Mouse (Mus musculus) urinary bladder, postnatal 10 days (tissue): ENCODE measurements around the gene 4931406C07Rik.
"Not testable (repeated sequence)": the region's sequence is repeated elsewhere in the genome, so short reads cannot be mapped to it uniquely, and the experiment has no call there.

ENCODE experiments used
- DNase-seq: peaks from one replicate; pipeline ENCODE4 v3.0.0; 2022; ENCODE audit warnings: low spot score

The 4931406C07Rik gene

GRCm38 (mm10) chr9:15306398-15307119, at the start of gene 4931406C07Rik:
Gene 4931406C07Rik, minus strand, starts transcription at chr9:15306448.
- peak; percentile 13 for DNase-seq

GRCm38 (mm10) chr9:15349925-15350324, 43.7 kb upstream of the 4931406C07Rik start:
- DNase-seq = no peak

GRCm38 (mm10) chr9:15337776-15338175, 31.5 kb upstream of the 4931406C07Rik start:
- DNase-seq = no peak

- no peak for DNase-seq
Observed at GRCm38 (mm10) chr9:15318170-15318742, 12.0 kb upstream of the 4931406C07Rik start.

DNA sequence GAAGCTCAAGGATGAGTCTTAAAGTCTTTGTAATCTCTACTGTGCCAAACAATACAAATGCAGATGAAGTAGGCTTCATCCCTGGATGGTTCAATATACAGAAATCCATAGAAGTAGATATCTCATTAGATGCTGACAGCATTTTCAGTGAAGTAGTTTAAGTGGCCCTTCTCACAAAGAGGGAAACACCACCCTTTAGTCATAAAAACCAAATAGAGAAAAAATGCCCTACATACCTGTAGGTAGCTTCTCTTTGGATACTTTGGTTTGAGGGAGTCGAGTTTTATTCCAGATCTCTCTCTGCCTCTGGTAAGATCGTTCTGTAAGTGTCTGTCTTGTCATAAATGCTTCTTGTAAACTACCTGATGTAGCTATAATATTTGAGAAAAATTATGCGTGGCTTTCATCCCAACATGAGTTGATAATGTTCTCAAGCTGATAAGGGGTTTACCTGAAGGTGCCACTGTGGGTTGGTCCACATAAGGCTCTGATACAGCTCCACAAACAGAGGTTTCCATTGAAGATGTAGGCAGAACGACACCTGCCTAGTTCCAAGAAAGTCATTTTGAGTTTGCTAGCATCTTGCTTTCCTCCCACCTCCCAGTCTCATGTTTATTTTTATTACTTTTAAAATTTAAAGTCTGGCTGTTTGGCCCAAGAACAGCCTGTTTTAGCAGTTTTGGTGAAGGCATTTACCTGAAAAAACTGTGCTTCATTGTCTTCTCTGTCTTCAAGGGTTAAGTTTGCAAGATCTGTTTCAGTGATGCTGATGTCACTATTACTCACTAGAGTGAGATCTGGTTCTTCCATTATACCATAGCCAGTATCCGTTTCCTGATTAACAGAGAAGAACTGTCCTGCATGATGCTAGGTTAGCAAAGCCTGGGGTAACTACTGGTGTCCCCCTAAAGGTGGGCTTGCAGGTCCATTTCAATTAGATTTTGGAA, 11.2 kb upstream of the 4931406C07Rik start:
- no peak for DNase-seq

GRCm38 (mm10) chr9:15316296-15316695, 10.0 kb upstream of the 4931406C07Rik start:
- DNase-seq = not testable (repeated sequence)

DNA sequence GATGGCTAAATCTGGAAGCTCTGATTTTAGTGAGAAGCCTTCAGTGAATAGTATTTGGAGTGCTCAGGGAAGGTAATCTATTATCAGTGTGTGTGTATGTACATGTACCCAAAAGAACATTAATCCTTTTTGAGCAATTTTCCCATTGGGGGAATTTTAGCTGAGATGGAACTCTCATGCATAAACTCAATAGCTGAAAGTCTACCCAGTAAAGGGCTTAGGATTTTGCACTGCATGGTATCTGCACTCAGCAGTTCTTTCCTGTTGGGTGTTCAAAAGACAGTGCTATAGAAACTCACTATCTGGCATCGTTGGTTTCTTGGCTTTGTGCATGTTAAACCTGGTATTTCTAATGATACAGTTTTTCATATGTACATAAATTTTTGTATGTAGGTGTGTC, 8.4 kb upstream of the 4931406C07Rik start:
- DNase-seq = no peak

DNA sequence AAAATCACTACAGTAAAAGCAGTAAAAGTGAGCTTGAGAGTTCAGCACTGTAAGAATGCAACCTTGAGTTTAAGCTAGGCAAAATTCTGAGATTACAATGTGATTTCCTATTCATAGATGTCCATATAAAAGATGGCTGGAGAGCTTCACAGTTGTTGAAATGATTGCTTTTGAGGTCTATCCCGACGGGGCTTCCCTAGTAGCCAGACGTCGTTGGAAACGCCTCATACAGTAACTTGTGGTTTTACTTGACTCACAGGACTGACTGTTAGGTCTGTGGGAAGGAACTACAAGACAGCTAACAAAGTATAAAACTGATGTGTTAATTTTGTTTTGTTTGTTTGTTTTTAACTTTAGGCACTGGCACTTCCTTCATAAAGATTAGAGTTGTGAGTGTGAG, 7.4 kb upstream of the 4931406C07Rik start:
- DNase-seq = no peak

DNA sequence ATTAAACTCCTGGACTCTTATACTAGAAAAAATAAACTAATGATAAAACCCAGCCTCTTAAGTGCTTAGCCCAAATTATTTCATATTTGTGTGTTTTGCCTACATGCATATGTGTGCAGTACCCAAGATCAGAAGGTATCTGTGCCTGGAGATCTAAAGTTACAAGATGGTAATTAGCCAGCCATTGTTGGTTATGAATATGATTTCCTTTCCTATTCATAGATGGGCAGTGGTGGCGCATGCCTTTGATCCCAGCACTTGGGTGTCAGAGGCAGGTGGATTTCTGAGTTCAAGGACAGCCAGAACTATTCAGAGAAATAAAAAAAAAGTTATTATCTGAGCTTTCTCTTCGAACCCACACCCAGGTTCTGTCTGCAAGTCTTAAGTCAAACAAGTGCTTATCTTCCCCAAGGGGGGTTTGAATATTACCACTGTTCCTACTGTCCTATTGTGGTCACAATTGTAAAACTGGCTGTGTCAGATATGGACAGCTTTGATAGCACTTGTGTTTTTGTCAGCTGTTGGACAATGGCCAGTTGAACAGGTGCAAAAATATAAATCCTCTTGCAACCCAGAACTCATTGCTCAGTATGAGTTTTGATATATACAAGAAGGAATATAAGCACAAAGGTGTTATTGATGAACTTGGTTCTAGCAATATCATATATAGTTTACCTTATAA, 5.9 kb upstream of the 4931406C07Rik start:
- DNase-seq = no peak

- DNase-seq = no peak
Observed at GRCm38 (mm10) chr9:15310179-15310578, 3.9 kb upstream of the 4931406C07Rik start.

DNA sequence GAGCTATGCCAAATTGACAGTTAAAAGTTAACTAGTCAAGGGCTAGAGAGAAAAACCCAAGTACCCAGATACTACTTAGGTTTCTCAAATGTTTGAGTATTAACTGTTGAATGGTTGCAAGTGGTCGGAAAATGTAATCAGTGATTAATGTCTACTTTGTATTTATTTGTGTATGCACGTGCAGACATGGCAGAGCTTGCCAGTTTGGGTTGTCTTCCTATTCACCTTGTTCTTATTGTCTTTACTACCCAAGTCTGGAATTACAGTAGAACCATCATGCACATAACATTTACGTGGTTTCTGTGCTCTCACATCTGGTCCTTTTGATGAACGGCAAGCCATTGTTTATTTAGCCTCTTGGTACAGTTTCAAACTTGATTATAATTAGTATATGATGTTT, 3.2 kb upstream of the 4931406C07Rik start:
- DNase-seq = no peak

- DNase-seq = no peak
Observed at GRCm38 (mm10) chr9:15308254-15308653, 2.0 kb upstream of the 4931406C07Rik start.

- no peak for DNase-seq
Observed at GRCm38 (mm10) chr9:15307257-15307656, 1.0 kb upstream of the 4931406C07Rik start.

GRCm38 (mm10) chr9:15305503-15306397, 498 bp downstream of the 4931406C07Rik start, which contains the start of gene Taf1d:
Gene Taf1d, plus strand, starts transcription at chr9:15306214.
- DNase-seq = peak; percentile 95

GRCm38 (mm10) chr9:15302881-15303280, 3.4 kb downstream of the 4931406C07Rik start:
- no peak for DNase-seq

GRCm38 (mm10) chr9:15302006-15302405, 4.2 kb downstream of the 4931406C07Rik start:
- not testable (repeated sequence) for DNase-seq

DNA sequence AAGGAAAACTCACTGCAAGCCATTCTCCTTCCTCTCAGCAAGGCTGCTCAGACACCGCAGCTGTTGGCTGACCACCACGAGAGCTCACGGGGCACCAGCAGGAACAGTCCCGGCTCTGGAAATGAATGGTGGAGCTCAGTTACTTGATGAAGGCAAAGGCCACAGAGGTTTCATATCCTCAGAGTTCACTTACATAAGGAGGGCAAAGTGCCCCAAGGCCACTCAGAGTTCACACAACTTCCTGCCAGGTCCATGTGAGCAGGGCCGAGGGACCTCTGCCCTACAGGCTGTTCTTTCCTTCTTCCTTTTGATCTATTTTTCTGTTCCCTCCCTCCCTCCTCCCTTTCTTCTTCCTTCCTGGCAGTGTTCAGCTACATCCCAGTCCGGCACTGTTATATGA, 4.8 kb downstream of the 4931406C07Rik start:
- DNase-seq = no peak

DNA sequence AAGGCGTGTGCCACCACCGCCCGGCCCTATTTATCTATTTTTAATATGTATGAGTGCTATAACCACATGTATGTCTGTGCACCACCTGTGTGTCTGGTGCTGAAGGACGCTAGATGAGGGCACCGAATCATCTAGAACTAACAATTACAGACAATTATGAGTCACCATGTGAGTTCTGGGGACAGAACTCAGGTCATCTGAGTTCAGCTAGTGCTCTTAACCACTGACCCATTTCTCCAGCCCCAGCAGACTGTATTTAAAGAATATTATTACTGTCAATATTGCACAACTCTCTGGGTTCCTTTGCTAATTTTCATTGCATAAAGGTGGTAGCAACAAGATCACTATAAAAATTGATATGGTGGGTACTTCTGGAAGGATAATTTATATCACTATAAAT, 6.2 kb downstream of the 4931406C07Rik start:
- DNase-seq = no peak

- no peak for DNase-seq
Observed at GRCm38 (mm10) chr9:15298451-15298850, 7.8 kb downstream of the 4931406C07Rik start.

- no peak for DNase-seq
Observed at GRCm38 (mm10) chr9:15297112-15297511, 9.1 kb downstream of the 4931406C07Rik start.

DNA sequence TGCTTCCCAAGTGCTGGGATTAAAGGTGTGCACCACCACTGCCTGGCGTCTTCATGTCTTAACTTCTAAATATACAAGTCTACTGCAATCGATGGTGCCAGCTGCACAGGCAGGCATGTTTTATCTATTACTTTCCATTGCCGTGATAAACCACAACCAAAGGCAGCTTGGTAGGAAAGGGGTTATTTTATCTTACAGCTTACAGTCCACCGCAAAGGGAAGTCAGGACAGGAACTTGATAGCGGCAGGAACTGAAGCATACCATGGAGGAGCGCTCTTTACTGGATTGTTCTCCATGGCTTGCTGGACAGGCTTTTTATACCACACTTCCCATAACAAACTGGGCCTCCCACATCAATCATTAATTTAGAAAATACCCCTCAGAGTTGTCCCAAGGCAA, 17.0 kb downstream of the 4931406C07Rik start:
- DNase-seq = no peak
